Mouse (Mus musculus) megakaryocyte progenitor cell, adult 5-6 weeks (primary cell): ENCODE data around the gene St3gal6. TPM values are rescaled to one million over a fixed set of nuclear protein-coding genes. Genes with fewer than 3 reads are reported as not detected.
"Not testable (repeated sequence)": the region's sequence is repeated elsewhere in the genome, so short reads cannot be mapped to it uniquely, and the experiment has no call there.

Source experiments
- ATAC-seq: replicated peaks from 2 replicates; pipeline ENCODE4 v1.8.0; 2016; ENCODE audit warnings: mild to moderate bottlenecking, moderate TSS enrichment, inconsistent platforms; ENCODE audit not compliant: poor library complexity
- total RNA-seq, 2 experiments: library from RNA; stranded (forward) in 1 of 2; stranded (reverse) in 1 of 2; fragments of 157-497, 149-512 nt in 1 of 2; fragments of 200-1000 nt in 1 of 2; gene quantifications; 2 replicates each; pipeline versions ENCODE4 v1.2.3 to v1.2.4; 2015 to 2017

The St3gal6 gene
- total RNA-seq, 2 experiments from 2014 or later = 4.5 to 8.0 TPM

DNA sequence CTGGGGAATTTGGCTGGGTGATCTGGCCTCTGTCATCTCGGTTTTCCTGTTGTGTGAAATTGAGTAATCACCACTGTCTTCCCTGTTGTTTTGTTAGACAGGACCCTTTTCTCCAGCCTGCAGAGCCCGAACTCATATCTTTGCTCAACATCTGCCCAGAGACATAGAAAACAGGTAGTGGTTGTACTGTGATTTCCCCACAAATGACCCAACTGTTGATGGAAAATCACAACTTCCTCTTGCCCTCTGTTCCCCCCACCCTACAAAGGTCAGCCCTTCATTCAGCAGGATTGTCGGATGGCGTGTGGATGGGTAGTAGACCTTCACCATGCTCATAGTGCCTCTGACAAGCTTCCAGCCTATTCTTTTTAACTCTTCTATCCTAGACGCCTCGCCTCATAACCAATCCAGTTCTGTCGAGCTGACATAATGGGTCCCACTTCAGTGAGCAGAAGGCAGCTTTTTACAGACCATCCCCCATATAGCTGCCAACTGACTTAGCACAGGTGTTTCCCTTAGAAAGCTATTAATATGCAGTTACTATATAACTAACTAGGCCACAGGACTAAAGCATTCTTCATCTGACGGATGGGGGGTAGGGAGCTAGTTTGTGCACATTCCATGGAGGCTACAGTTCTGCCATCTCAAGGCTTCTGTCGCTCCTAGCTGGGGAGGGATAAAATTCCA is 42.7 kb downstream of the St3gal6 start:
- ATAC-seq = peak; percentile 75

DNA sequence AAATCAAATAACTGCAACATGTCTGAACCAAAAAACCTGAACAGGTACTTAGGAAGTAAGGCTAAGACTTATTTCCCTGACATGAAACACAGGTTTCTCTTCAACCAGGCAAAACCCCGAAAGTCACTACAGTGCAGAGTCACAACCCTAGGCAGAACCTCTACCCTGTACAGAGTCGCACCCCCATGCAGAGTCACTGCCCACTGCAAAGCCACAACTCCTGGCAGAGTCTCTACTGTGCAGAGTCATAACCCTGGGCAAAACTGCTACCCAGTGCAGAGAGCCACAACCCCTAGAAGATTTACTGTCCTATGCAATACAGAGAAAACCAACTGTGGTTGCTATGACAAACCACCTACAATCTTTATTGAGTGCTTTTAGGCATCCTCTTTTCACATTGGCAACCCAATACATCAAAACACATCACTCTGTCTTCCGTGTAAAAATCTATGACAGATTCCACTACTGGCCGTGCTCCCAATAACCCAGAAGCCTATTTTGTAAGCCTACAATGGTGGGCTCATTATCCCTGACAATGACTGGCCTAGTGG is 44.1 kb downstream of the St3gal6 start:
- ATAC-seq = peak; percentile 45

DNA sequence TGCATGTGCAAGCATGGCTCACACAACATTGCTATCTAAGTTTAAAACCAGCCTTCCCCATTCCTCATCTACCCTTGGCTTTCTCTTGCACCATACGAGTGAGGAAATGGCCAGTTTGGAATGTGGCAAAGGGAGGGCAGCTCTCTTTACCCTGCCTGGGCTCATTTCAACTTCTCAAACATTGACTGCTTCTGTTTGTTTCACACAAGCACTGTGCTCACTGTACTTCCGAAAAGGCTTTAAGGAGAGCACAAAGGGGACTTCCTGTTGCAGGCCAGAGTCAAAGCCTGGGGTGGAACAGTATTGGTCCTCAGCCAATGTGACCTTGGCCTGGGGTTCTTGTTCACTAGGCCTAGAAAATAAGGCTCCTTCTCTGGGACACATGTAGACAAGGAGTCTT is 47.7 kb downstream of the St3gal6 start:
- ATAC-seq = peak; percentile 24

DNA sequence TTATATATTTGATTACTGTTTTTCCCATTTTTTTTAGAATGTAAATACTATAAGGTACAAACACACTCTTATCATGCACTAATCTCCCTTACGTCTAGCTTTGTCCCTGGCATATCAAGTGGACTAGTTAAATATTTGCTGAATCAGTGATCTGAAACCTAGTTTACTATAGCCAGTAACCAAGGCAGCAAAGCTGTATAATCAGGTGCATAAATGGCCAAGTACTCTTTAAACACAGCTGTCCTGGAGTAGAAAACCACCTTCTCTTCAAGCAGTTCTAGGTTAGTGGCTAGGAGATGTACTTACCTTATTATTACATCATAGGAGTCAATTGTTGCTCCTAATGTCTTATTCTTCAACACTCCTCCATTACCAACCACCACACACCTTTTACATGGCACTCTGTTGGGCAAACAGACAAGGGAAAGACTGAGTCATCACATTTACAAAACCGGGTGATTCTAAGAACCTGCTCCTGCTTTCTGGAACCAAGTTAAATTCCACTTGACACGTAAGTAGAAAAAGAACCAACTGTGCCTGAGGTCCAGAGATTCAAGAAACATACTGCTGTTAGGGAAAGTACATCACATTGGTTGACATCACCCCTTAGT is 48.4 kb downstream of the St3gal6 start:
- ATAC-seq = no peak

DNA sequence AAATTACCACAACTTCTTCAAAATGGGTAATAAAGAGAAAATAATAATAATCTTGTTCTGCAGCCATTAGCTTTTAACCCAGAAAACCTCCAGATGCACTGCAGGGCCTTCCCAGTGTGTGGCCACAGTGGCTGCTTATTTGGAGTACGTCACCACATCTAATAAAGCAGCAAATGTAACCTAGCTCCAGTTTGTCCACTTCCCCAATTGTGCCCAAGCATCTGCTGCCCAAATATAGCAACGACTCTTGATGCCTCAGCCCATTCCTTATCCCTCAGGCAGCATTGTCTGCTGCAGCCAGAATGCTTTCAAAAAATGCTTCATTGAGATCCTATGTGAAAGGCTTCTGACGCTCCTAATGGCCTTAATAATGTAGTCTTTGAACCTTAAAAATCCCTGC is 49.2 kb downstream of the St3gal6 start:
- ATAC-seq = peak; percentile 81

DNA sequence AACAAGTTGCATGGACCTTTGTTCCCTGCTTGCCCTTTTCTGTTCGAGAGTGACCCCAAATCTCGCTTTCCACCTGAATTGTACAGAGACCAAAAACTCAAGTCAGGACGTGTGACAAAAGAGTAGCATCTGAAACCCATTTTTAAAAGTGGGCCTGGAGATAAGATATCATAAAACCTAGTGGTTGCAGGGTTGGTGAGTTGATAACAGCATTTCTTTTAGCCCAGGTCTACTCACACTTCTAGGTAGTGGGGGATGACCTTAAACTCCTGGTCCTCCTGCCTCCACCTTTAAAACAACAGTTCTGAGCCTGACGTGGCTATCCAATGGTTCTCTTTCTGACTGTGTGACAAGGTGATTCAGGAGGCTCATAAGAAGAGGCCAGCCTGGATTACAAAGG is 53.2 kb downstream of the St3gal6 start:
- ATAC-seq = no peak

DNA sequence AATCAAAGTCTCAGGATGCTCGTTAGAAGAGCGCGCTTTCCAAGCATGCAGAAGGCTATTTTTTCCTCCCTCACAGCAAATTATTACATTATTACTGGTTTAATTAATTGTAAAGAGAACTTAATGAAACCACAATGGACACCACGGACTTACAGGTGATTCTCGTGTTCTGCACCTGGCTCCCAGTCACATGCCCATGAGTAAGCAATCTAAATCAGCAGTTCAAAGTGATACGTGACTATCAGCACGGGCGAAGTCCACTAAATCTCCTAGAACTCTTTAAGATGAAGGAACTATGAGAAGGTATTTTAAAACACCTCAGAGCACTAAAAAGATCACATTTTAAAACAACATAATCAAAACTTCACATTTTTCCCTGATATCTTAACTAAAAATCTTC is 54.0 kb downstream of the St3gal6 start:
- no peak for ATAC-seq

DNA sequence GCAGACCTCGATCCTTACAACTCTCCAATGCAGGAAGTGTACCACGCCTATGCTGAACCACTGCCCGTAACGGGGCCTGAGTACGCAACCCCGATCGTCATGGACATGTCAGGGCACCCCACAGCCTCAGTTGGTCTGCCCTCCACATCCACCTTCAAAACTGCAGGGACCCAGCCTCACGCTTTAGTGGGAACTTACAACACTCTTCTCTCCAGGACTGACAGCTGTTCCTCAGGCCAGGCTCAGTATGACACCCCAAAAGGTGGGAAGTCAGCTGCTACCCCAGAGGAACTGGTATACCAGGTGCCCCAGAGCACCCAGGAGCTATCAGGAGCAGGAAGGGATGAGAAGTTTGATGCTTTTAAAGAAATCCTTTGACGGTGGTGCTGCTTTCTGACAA is 58.6 kb downstream of the St3gal6 start:
- ATAC-seq = no peak

DNA sequence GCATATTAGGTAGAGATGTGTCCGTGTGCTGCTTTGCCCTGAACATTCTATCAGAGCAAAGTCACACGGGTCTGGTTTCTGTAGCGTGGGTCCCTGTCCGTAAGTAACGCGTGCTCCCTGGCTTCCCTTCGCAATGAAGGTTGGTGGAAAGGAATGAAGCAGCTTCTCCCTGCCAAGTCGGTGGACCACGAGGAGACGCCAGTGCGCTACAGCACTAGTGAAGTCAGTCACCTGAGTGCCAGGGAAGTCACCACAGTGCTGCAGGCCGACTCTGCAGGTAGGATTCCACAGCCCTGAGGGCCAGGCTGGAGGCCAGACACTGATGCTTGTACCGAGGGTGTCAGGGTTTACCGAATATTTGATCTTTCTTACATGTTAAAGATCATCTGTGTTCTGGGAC is 60.0 kb downstream of the St3gal6 start:
- no peak for ATAC-seq

DNA sequence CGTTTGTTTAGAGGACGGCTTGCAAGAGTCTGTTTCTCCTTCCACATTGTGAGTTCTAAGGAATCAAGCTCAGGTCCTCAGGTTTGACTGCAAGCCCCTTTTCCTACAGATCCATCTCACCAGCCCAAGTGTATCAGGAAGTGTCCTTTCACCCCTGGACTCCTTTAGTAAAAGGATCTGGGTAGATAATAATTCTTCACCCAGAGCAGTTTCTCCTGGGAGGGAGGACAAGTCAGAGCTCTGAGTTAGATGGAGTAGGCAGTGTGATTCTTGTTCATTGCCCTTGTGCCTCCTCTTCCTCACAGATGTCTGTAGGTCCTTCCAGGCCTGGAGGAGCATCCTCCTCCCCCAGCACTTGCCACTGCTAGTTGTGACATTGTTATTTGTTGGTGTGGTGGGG is 61.5 kb downstream of the St3gal6 start:
- ATAC-seq = no peak

DNA sequence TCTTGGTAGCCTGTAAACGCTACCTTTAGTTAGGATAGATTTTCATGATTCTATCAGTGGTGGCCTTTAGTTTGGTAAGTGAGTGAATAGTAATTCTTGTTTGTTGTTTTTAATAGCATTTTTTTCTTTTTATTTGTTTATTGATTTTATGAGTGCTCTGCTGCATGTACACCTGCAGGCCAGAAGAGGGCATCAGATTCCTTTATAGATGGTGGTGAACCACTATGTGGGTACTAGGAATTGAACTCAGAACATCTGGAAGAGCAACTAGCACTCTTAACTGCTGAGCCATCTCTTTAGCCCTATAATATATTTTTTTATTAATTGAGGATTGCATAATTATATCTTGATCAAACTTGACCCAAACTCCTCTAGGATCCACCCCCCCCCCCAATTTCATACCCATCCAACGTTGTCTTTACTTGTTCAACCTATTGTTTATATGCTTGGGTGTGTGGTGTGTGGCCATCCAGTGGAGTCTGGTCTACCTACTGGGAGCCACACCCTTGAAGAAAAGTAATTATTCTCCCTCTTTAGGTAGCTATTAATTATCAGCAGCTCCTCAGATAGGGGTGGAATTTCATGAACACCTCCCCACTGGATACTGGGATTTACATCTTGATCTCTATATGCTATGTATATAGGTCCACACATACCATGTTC is 62.1 kb downstream of the St3gal6 start:
- peak; percentile 60; the same call in 1 of the 2 replicates for ATAC-seq

DNA sequence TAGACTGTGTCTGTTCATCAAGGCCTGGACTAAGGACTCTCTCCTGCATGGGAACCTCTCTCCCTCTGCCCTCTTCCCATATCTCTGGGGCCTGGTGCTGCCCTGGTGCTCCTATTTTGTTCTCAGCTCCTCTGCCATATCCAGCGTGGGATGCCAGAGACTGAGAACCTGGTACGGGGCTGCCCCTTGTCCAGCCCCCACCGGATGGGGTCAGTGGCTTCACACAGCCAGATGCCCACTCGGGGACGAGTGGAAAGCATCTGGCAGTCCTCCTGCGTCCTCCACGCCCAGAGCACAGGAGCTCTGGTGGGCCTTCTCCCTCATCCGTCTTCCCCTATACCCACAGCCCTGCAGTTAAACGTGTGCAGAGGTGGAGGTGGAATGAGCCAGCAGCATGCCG is 63.7 kb downstream of the St3gal6 start:
- no peak for ATAC-seq

DNA sequence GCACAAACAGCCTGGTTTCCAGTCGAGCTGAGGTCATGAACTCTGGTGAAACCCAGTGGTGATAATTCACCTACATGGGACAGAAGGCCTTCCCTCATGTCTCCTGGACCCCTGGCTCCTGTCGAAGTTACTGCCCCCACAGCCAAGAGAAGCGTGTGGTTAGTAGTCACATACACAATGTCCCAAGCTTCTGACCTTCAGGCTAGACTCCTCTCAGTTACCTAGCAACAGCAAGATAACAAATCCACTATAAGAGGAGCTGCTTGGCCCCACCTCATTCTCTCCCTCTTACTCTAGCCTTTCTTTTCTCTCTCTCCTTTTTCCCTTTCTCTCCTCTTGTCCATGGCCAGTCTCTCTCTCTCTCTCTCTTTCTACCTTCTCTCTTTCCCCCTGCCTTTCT is 64.1 kb downstream of the St3gal6 start:
- ATAC-seq = not testable (repeated sequence)

DNA sequence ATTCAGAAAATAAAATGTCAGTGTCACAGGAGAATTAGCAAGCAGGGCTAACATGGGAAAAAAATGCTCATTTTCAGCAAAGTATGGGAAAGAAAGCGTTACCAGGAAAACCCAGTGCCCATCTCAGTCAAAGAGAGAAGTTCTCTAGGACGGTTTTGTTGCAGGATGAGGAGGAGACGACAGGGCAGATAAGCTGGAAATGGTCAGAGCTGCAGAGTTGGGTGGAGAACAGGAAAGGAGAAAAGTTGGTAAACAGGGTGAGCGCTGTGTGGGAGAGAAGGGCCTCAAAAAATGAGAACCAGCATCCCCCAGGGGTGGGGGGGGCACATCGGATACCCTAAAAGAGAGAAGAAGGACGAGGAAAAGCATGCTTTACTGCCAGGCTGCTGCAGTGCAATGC is 67.1 kb downstream of the St3gal6 start:
- no peak for ATAC-seq

DNA sequence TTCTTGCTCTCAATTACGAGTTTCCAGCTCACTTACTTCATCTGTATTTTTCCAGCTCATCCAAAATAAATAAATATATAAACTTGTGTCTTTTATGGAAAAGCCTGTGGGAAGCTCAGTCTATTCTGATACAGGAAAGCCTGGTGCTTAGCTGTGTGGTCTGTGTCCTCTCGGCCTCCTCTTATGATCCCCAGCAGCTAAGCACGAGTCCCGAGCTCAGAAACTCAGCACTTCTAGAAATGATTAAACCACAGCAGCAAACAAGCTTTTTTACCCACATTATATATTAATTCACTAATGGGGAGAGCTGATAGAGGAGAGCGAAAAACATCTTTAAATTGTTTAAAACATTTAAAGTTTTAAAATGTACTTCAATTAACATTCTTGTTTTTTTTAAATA is 67.6 kb downstream of the St3gal6 start:
- ATAC-seq = no peak

DNA sequence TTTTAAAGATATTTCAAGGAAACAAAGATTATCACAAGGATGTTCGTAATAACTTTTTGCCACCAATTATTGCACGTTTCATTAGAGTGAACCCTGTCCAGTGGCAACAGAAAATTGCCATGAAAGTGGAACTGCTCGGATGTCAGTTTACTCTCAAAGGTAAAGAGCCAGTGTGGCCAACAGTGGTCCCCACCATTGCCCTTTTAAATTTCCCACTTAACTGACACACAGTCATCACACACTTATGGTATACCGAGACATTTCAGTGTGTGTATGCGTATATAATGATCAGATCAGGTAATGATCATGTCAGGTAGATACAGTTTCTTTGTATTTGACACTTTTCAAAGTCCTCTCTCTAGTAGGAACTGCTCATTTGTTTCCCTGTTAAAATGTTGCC is 68.9 kb downstream of the St3gal6 start:
- no peak for ATAC-seq

DNA sequence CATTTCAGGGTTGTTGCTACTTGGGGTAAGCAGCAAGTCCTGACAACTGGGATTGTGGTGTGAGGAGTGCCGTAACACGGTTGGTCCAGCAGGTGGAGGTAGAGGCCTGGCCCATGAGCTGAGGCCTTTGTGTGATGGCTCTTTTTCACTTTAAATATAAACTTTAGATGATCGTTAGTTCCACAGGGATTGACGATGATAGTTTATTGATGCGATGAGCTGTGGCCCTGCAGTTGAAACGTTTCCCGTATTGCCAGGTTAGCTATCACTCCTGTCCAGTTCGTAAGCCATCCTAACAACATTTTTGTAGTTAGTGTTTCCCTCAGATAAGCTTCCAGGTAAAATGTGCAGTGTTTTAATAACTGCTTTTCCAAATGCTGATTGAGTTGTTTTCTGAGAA is 69.4 kb downstream of the St3gal6 start:
- peak; percentile 94 for ATAC-seq

DNA sequence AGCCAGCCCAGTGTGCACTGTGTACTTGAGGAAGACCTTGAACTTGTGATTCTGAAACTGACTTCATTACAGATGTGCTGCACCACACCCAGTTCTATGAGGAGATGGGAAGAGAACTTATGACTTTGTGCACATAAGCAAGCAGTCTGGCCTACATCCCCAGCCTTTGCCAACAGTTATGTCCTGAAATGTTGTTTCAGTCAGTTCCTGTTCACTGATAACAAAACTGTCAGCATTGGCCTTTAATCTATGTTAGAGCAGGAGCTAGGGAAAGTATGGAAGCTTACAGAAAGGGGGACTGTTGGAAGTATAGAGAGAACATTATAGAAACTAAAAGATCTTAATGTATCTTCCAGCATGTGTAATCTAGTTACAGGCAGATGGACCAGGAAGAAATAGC is 70.2 kb downstream of the St3gal6 start:
- no peak for ATAC-seq

DNA sequence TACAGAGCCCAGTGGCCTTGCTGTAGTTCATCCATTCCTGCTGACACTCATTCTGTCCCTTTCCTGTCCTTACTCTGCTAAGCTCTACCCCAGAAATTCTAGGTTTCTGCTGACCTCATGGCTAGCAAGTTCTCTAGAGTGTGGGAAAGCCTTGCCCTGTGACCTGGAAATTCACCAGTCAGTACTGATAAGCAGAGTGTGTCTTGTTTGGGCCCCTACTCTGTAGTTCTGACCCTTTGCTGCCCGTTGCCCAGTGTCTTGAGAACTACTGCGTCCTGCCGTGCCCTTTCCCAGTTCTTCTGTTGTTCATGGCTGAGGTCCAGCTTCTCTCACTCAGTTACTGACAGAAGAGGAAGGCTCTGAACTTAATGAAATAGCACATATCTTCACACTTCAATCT is 70.9 kb downstream of the St3gal6 start:
- no peak for ATAC-seq

DNA sequence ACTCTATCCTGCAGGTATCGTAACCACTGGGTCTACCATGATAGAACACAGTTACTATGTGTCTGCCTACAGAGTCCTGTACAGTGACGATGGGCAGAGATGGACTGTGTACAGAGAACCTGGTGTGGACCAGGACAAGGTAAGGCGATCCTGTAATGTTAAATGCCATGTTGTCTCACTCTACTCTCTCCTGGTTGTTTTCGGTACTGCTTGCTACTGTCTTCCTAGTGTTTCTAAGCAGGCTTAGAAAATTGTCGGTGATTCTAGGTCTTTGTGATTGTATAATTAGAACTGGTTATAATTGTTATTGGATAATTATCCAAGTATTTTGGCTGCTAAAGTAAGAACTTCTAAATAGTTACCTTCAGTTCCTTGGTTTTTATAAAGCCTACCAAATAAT is 72.4 kb downstream of the St3gal6 start:
- ATAC-seq = no peak

DNA sequence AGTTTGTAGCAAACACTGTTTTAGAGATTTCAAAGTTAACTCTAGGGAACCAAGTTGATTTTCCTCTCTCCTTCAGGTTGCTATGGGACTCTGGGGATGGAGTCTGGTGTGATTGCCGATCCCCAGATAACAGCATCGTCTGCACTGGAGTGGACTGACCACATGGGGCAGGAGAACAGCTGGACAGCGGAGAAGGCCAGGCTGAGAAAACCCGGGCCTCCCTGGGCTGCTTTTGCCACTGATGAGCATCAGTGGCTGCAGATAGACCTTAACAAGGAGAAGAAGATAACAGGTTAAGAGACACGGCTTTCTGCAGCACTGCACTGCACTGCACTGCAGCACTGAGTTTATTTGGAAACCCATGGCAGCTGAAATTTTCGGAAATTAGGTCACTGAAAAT is 73.4 kb downstream of the St3gal6 start:
- ATAC-seq = no peak

DNA sequence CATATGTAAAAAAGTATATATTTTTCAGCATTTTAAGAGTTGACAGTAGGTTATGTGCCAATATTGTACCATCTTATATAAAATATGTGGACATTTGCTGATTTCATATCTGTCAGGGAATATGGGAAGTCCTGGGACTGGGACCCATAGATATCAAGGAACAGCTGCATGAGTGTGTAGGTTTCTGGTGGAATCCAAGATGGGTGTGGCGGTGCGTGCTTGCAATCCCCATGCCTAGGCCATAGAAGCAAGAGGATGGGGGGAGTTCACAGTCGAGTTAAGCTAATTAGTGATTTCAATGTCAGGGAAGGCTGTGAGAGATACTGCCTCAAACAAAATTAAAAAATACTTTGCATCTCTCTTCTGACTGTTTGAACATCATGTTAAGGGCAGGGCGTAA is 75.0 kb downstream of the St3gal6 start:
- ATAC-seq = no peak
